Mouse (Mus musculus) layer of hippocampus, adult 2 months (tissue): Measurements from ENCODE around the gene Usp49. TPM values are rescaled to one million over a fixed set of nuclear protein-coding genes. Genes with fewer than 3 reads are reported as not detected.
A peak's percentile ranks its signal among the peaks of the same experiment; 100 is the strongest.

Source experiments
- DNase-seq, 2 experiments: peaks; one replicate each; pipeline ENCODE4 v3.0.0; 2022; ENCODE audit warnings: low spot score in 2 of 2
- H3K27ac ChIP-seq: fragments of 200-600 bp; 2 replicates; pipeline ENCODE4 v1.8.1; 2022
- H3K4me3 ChIP-seq: fragments of 200-600 bp; 2 replicates; pipeline ENCODE4 v1.8.1; 2022; ENCODE audit warnings: mild to moderate bottlenecking
- CTCF ChIP-seq: fragments of 200-600 bp; conservative IDR thresholded peaks from 2 replicates; pipeline ENCODE4 v1.8.1; 2022; ENCODE audit warnings: antibody characterized with exemption, mild to moderate bottlenecking, moderate library complexity
- total RNA-seq, 2 experiments: library from RNA; stranded (reverse); gene quantifications; 2 replicates each; pipeline ENCODE4 v1.2.3; 2021

Usp49 gene
- total RNA-seq, 2 experiments from 2014 or later = 11.5 to 12.3 TPM

DNA sequence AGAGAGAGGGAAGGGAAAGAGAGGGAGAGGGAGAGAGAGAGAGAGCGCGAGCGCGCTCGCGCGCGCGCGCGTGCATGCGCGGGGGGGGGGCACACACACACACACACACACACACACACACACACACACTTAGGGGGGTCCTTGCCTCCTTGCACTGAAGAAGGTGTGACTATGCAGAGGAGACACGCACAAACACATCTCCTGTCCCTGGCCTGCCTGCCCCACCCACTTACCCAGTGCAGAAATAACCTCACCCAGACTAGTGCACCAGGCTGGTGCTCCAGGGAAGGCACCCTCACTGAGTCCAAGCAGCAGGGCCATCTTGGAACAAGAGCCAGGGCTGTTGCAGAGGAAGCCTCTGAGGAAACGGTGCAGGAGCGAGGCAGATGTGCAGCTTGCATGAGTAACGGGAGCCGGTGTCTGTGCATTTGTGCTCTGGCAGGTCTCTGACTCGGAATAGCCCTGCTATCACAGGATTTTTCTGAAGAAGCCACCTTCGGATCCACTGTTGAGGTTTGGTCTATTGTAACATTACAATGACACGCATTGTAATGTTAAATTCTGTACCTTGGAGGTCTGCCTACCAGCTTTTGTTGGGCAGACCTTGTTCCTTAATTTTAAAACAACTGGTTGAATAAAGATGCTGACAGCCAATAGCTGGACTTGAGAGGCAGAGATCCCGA is 82.5 kb downstream of the Usp49 start:
- Histone ChIP-seq H3K27ac (no peak overlapping the region), H3K4me3 (no peak overlapping the region)
- no peak for TF ChIP-seq CTCF
- DNase-seq = no peak

DNA sequence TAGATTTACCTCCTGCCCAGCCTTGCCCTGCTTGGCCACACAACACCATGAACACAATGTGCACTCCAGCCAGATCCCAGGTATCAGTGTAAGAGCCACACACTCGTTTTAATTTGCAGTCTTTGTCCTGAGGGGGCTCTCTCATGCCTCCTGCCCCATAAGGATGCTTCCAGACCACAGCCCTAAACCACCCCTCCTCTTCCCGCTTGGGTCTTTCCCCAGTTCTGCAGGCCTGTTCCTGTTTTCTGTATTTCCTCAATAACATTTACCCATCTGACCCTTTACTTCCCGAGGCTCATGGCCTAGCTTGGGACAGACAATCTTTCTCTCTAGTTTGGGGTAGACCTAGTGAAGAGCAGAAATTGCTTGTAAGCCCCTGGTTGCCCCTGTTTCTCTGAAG is 84.5 kb downstream of the Usp49 start:
- Histone ChIP-seq H3K4me3 (no peak overlapping the region), H3K27ac (no peak overlapping the region)
- TF ChIP-seq CTCF = no peak
- no peak for DNase-seq

DNA sequence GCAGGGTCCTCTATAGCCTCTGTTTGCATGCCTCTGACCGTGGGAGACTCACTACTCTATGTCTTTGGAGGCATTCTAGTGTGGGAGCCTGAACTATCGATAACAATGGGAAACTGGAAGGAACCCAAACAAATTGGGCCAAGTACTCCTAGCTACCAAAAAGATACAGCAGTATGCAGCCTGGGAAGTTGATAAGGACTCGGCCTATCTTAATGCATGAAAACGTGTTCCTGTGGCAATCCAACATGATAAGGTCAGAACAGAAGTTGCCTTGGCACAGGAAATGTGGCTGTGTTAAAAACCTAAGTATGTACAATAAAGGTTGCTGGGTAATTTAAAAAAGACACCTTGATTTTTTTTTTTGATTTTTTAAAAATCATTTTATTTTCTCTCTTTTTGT is 90.7 kb downstream of the Usp49 start:
- Histone ChIP-seq H3K4me3 (no peak overlapping the region), H3K27ac (no peak overlapping the region)
- DNase-seq = no peak
- no peak for TF ChIP-seq CTCF

DNA sequence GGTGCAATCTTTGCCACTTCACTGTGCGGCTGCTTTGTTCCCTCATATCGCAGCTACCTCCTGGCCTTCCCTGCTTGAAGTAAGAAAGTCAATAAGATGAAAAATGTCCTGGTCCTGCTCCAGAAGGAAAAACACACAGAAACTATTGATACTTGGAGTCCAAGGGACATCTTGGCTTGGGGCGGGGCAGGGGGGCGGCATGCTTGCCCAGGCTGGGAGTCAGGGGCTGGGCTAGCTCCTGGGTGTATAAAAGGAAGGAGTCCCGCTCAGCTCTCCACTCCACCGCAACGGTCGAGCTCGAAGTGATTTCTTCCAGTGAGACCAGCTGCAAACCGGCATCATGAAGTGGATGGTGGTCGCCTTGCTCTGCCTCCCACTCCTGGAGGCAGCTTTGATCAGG is 96.1 kb downstream of the Usp49 start, which contains the start of gene Pgc:
TSS of gene Pgc (plus strand) at position 277 of the 400 bp plus-strand sequence.
- H3K27ac ChIP-seq = no peak within 1 kb of the TSS

DNA sequence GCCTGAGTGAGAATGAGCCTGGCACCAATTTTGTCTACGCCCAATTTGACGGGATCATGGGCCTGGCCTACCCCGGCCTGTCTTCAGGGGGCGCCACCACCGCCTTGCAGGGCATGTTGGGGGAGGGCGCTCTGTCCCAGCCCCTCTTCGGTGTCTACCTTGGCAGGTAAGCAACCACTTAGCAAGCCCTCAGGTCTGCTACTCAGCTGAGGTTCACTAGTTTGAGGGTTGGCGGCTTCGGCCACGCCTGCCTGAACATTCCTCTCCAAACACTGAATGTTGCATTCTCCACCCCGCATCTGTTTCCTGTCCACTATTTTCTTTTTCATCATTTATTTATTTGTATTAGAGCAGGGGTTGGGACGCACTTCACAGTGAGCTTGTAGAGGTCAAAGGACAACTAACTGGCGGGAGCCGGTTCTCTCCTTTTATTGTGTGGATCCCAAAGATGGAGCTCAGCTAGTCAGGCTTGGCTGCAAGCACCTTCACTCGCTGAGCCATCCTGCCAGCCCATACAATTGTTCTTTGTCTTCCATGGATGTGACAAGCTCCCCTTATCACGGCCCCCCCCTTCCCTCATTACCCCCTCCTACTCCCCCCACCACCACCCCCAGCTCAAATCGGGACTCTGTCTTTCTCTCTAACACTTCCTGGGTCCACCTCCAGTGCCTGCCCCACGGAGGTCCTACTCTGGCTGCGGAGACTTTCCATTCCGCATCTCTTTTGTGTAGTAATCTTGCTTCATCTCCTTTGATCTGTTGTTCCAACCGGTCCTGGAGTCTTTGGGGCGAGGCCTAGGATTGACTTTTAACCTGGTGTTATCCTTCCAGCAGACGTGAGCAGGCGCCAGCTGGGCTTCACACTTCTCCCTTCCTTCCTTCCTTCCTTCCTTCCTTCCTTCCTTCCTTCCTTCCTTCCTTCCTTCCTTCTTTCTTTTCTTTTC is 100.4 kb downstream of the Usp49 start:
- no peak overlapping the region for H3K4me3 ChIP-seq
- peak; percentile 38 for TF ChIP-seq CTCF
- no peak for DNase-seq
- no peak overlapping the region for H3K27ac ChIP-seq

More for the DNA sequence above, 96.1 kb downstream of the Usp49 start, which contains the start of gene Pgc:
- TF ChIP-seq CTCF = no peak
- no peak for DNase-seq
- no peak within 1 kb of the TSS for H3K4me3 ChIP-seq

DNA sequence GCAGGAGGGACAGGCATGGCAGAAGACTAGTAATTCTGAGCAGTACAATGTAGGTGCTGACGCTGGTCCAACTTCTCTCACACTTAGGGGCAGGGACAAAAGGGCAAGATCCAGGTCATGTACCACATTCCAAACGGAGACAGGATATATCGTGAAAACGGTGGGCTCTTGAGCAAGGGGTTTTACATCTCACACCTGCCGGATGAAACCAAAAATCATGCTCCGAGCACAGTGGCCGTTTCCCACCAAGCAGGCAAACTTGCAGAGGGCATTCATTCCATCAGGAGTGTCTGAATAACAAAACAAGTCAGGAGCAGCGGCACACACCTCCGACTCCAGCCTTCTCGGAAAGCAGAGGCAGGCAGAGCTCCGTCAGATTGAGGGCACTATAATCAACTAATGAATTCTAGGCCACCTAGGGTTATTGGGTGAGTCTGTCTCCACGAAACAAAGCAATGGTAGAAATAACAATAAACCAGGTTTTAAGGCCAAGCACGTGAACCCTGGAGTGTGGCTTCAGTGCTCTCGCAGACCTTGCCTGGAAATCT is 105.1 kb downstream of the Usp49 start:
- DNase-seq = no peak
- no peak for TF ChIP-seq CTCF
- Histone ChIP-seq H3K27ac (no peak overlapping the region), H3K4me3 (no peak overlapping the region)

Other genes with a start within 250 kb of the Usp49 start
- gene Guca1b, start 245.3 kb upstream of the Usp49 start, total RNA-seq = 1 to 10 TPM; 1.7 to 2.2 TPM
- gene Guca1a, start 230.1 kb upstream of the Usp49 start, total RNA-seq = under 1 TPM; 0.44 to 0.71 TPM
- gene AI661453, start 194.1 kb upstream of the Usp49 start, total RNA-seq = under 1 TPM; 0.44 to 0.74 TPM
- gene 1700001C19Rik, start 193.3 kb upstream of the Usp49 start, total RNA-seq = not detected
- gene Taf8, start 128.4 kb upstream of the Usp49 start, total RNA-seq = 10 to 100 TPM; 20.5 to 26.2 TPM
- gene Ccnd3, start 125.6 kb upstream of the Usp49 start, total RNA-seq = 10 to 100 TPM; 33.9 to 41.8 TPM
- 10 to 100 TPM; 18.1 to 18.2 TPM for gene Bysl, start 19.2 kb upstream of the Usp49 start, total RNA-seq
- 10 to 100 TPM; 31.6 to 36.0 TPM for gene Med20, start 19.1 kb upstream of the Usp49 start, total RNA-seq
- 1 to 10 TPM; 4.4 to 5.5 TPM for gene Gm20517, start 19.1 kb upstream of the Usp49 start, total RNA-seq
- 100 to 1,000 TPM; 204 to 205 TPM for gene Tomm6, start 57.7 kb downstream of the Usp49 start, total RNA-seq
- 10 to 100 TPM; 23.8 to 29.0 TPM for gene Frs3, start 58.3 kb downstream of the Usp49 start, total RNA-seq
- gene Gm21981, start 63.8 kb downstream of the Usp49 start, total RNA-seq = 1 to 10 TPM; 4.1 to 4.4 TPM
- 1 to 10 TPM; 2.5 to 2.8 TPM for gene Prickle4, start 64.0 kb downstream of the Usp49 start, total RNA-seq
- not detected for gene Pgc, start 96.2 kb downstream of the Usp49 start, total RNA-seq
- 10 to 100 TPM; 12.0 to 13.1 TPM for gene Tfeb, start 106.3 kb downstream of the Usp49 start, total RNA-seq
- gene Mdfi, start 204.0 kb downstream of the Usp49 start, total RNA-seq = under 1 TPM; 0.49 to 0.83 TPM